Mouse (Mus musculus) mouse embryonic stem cell (cell line): ENCODE measurements around the gene Mrpl44.

Experiments
- in situ Hi-C, 2 experiments: fragments of 300-500 bp; cut with MboI; formaldehyde crosslinking; loops; 1 replicate in 1 of 2; 3 replicates in 1 of 2; pipeline ENCODE4 v1.14.3; 2019 to 2020; ENCODE audit warnings: low sequenced_read_pairs in 2 of 2, low pct_unique_long_range_greater_than_20kb in 1 of 2, mixed read lengths in 1 of 2; ENCODE audit not compliant: unreplicated experiment in 1 of 2

Gene Mrpl44

GRCm38 (mm10) chr1:79823951-79824633 lies 48.3 kb downstream of the Mrpl44 start:
- in situ Hi-C loops = no loop called here
